Mouse (Mus musculus) CD4-positive, CD25-positive, alpha-beta regulatory T cell, adult 2 months (primary cell): ENCODE data around the gene Atg10.

ENCODE experiments used
- DNase-seq: peaks from one replicate; pipeline ENCODE4 v3.0.0-alpha.2; 2012; ENCODE audit warnings: low read depth, low spot score

Atg10 gene

GRCm38 (mm10) chr13:91118156-91118555 lies 105.6 kb downstream of the Atg10 start:
- DNase-seq, result no peak

GRCm38 (mm10) chr13:91114880-91115279 lies 108.9 kb downstream of the Atg10 start:
- no peak for DNase-seq

- no peak for DNase-seq
Observed at GRCm38 (mm10) chr13:91107308-91107946, 116.3 kb downstream of the Atg10 start.

GRCm38 (mm10) chr13:91102238-91102637 lies 121.5 kb downstream of the Atg10 start:
- no peak for DNase-seq

- DNase-seq, result no peak
Observed at GRCm38 (mm10) chr13:91100417-91100816, 123.4 kb downstream of the Atg10 start.

GRCm38 (mm10) chr13:91094851-91095250 lies 128.9 kb downstream of the Atg10 start:
- no peak for DNase-seq

- peak; percentile 60 for DNase-seq
Observed at GRCm38 (mm10) chr13:91094196-91094595, 129.6 kb downstream of the Atg10 start.

GRCm38 (mm10) chr13:91093610-91094009 lies 130.2 kb downstream of the Atg10 start:
- DNase-seq, result peak; percentile 49

GRCm38 (mm10) chr13:91093162-91093561 lies 130.6 kb downstream of the Atg10 start:
- peak; percentile 73 for DNase-seq

- peak; percentile 58 for DNase-seq
Observed at GRCm38 (mm10) chr13:91091731-91092190, 132.0 kb downstream of the Atg10 start.

- DNase-seq, result peak; percentile 63
Observed at GRCm38 (mm10) chr13:91090861-91091730, 132.7 kb downstream of the Atg10 start.

GRCm38 (mm10) chr13:91086361-91086900 lies 137.3 kb downstream of the Atg10 start:
- no peak for DNase-seq

- no peak for DNase-seq
Observed at GRCm38 (mm10) chr13:91072351-91072750, 151.4 kb downstream of the Atg10 start.

- DNase-seq, result no peak
Observed at GRCm38 (mm10) chr13:91060871-91061270, 162.9 kb downstream of the Atg10 start.

GRCm38 (mm10) chr13:91048171-91048570 lies 175.6 kb downstream of the Atg10 start:
- DNase-seq, result no peak

- no peak for DNase-seq
Observed at GRCm38 (mm10) chr13:91046851-91047250, 176.9 kb downstream of the Atg10 start.

GRCm38 (mm10) chr13:91041236-91041635 lies 182.5 kb downstream of the Atg10 start:
- DNase-seq, result no peak

GRCm38 (mm10) chr13:91040421-91040820 lies 183.3 kb downstream of the Atg10 start:
- DNase-seq, result no peak

- no peak for DNase-seq
Observed at GRCm38 (mm10) chr13:91039201-91039807, 184.5 kb downstream of the Atg10 start.

GRCm38 (mm10) chr13:91038636-91039035 lies 185.1 kb downstream of the Atg10 start:
- DNase-seq, result no peak

GRCm38 (mm10) chr13:91038034-91038433 lies 185.7 kb downstream of the Atg10 start:
- peak; percentile 43 for DNase-seq

GRCm38 (mm10) chr13:91037405-91037804 lies 186.4 kb downstream of the Atg10 start:
- DNase-seq, result no peak
